Mouse (Mus musculus) spleen, postnatal 36 days (tissue): Measurements from ENCODE around the gene Miip.
"Not testable (repeated sequence)": the region's sequence is repeated elsewhere in the genome, so short reads cannot be mapped to it uniquely, and the experiment has no call there.

Experiments used
- DNase-seq, 2 experiments: peaks; one replicate each; pipeline ENCODE4 v3.0.0; 2022; ENCODE audit warnings: low spot score in 2 of 2, mixed read lengths in 1 of 2

Miip gene

DNA sequence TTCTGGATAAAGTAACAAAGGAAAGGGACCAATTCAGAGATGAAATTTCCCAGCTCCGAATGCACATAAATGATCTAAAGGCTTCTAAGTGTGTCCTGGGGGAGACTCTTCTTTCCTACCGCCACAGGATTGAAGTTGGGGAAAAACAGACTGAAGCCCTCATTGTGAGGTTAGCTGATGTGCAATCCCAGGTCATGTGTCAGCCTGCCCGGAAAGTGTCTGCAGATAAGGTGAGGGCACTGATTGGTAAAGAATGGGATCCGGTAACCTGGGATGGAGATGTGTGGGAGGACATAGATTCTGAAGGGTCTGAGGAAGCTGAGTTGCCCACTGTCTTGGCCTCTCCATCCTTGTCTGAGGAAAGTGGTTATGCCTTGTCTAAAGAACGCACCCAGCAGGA lies 622 bp upstream of the Miip start:
- no peak for DNase-seq

GRCm38 (mm10) chr4:147867563-147868449 lies 810 bp downstream of the Miip start:
- peak in 1 of 2 experiments; percentile 11 for DNase-seq

DNA sequence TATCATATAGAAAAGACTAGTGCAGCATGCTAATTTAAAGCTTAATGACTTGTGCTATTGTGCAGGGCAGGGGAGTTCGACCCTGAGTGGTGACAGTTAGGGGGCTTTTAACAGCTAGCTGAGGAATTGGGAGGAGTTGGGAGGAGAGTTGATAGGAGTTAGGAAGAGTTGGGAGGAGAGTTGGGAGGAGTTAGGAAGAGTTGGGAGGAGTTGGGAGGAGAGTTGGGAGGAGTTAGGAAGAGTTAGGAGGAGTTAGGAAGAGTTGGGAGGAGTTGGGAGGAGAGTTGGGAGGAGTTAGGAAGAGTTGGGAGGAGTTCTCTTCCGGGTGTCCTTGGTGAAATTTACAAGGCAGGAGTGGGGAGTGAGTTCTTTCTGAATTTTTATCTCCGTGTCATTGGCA lies 1.8 kb downstream of the Miip start:
- DNase-seq, result not testable (repeated sequence)

GRCm38 (mm10) chr4:147866056-147866455 lies 2.6 kb downstream of the Miip start:
- DNase-seq, result no peak

DNA sequence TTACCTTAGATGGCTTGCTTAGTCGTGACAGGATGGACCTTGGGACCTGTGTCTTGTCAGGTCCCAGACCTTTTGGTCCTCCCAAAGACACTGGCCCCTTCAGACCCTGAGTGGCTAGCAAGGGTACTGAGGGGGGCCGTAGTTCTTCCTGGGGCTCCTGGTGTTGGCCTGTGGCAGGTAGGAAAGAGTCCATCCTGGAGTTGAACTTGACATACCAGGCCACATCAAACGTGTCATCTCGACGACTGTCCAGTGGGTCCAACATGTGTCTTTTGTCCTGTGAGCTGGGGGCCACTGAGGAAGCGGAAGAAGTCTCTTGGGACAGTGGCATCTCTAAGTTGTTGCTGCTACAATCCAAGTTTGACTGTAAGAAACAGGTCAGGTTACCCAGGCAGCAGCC lies 3.0 kb downstream of the Miip start:
- no peak for DNase-seq

DNA sequence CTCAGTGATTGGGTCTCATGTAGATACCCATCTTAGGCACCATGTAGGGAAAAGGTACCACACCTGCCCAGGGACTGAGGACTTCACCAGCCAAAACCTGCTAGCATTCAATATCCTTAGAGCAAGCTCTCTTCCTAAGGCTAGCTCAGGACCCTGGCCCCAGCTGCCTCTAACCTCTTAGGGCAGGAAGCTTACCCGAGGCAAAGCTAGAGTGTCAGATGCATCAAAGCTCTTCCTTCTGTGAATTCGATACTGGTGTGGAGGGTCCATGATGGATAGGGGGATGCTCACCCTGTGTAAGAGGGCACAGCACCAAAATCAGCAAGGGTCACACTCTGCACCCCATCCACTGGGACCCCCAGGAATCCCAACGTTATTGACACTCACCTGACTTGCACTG lies 6.6 kb downstream of the Miip start:
- DNase-seq, result no peak

GRCm38 (mm10) chr4:147850776-147851175 lies 17.8 kb downstream of the Miip start:
- DNase-seq, result no peak

GRCm38 (mm10) chr4:147848584-147848991 lies 20.0 kb downstream of the Miip start:
- no peak for DNase-seq

- peak; percentile 70 to 83 for DNase-seq
These were observed 20.7 kb downstream of the Miip start, which contains the start of gene Zfp933 for GRCm38 (mm10) chr4:147847614-147848583. Gene Zfp933 (minus strand): TSS chr4:147848366.

GRCm38 (mm10) chr4:147842871-147843270 lies 25.7 kb downstream of the Miip start:
- no peak for DNase-seq

- peak; percentile 31 to 42 for DNase-seq
These were observed 29.3 kb downstream of the Miip start for GRCm38 (mm10) chr4:147839282-147839681.

DNA sequence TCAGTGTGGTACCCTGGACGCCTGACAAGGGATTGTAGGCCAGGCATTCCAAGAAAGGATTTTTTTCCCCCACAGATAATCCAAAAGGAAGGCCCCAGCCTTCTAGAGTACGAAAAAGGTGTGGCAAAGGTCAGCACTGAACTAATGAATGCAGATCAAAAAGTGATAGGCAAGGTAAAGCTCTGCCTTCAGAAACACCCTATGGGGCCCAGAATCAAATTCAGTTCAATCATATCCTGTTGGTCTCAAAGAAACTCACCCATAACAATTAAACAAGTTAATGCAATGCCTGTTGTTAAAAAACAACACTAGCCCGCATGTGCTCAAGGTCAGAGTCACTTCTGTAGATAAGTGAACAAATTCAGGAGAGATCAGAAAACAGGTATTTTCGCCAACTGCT lies 44.2 kb downstream of the Miip start:
- DNase-seq, result no peak

GRCm38 (mm10) chr4:147821414-147821813 lies 47.2 kb downstream of the Miip start:
- not testable (repeated sequence) for DNase-seq

GRCm38 (mm10) chr4:147819659-147820058 lies 49.0 kb downstream of the Miip start:
- not testable (repeated sequence) for DNase-seq

DNA sequence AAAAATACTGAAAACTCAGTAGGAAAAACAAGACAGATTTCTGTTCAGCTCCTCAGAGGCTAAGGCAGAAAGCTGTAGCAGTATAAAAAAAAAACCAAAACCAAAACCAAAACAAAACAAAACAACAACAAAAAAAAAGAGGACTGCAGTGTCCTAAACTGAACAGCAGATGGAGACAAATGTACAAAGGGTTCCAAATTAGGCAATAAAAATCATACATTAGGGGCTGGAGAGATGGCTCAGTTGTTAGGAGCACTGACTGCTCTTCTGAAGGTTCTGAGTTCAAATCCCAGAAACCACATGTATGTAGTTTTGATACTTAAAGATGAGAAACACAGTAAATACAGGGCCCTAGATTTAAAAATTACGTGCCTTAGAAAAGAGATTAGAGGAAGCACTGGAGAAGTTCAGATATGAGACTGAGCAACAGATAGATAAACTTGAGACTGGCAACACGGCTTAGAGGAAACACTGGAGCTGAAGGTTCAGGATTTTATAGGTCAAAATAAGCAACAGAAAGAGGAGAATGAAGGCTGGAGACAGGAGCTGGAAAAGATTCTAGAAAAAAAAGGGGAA lies 53.9 kb downstream of the Miip start:
- DNase-seq, result no peak

- no peak for DNase-seq
These were observed 55.3 kb downstream of the Miip start for GRCm38 (mm10) chr4:147813249-147813765.
